Mouse (Mus musculus) midbrain, postnatal 0 days (tissue): ENCODE data around the gene Hivep3. TPM values are rescaled to one million over a fixed set of nuclear protein-coding genes. Genes with fewer than 3 reads are reported as not detected.

Source experiments
- ATAC-seq: fragments of 200-750 bp; cut with Nextera tagmentation; 2 replicates; pipeline ENCODE4 v1.8.0; 2017; ENCODE audit warnings: moderate number of reproducible peaks, mild to moderate bottlenecking, moderate TSS enrichment, moderate library complexity; ENCODE audit not compliant: low FRiP score
- DNase-seq: peaks from one replicate; pipeline ENCODE4 v3.0.0-alpha.2; 2015; ENCODE audit warnings: low spot score
- H3K27ac ChIP-seq: fragments of 300-500 bp; sonication (generic); 2 replicates; pipeline ENCODE4 v1.5.1; 2014; ENCODE audit warnings: low read depth, mild to moderate bottlenecking, low read length, mixed read lengths
- H3K27me3 ChIP-seq: fragments of 300-500 bp; sonication (generic); 2 replicates; pipeline ENCODE4 v1.6.1; 2014; ENCODE audit warnings: low read length, control low read depth, mixed read lengths; ENCODE audit not compliant: insufficient read depth
- H3K36me3 ChIP-seq: fragments of 300-500 bp; sonication (generic); 2 replicates; pipeline ENCODE4 v1.6.1; 2014; ENCODE audit warnings: low read length, control low read depth, mixed read lengths; ENCODE audit not compliant: insufficient read depth
- H3K4me1 ChIP-seq: fragments of 300-500 bp; sonication (generic); 2 replicates; pipeline ENCODE4 v1.6.1; 2014; ENCODE audit warnings: mild to moderate bottlenecking, control low read depth, antibody characterized with exemption, low read length, mixed read lengths; ENCODE audit not compliant: insufficient read depth
- H3K4me2 ChIP-seq: fragments of 300-500 bp; sonication (generic); 2 replicates; pipeline ENCODE4 v1.6.1; 2014; ENCODE audit warnings: low read depth, mild to moderate bottlenecking, low read length, mixed read lengths; ENCODE audit not compliant: poor library complexity, severe bottlenecking
- H3K4me3 ChIP-seq: fragments of 300-500 bp; sonication (generic); 2 replicates; pipeline ENCODE4 v1.5.1; 2014; ENCODE audit warnings: low read depth, mild to moderate bottlenecking, low read length, moderate library complexity
- H3K9ac ChIP-seq: fragments of 300-500 bp; sonication (generic); replicated peaks from 2 replicates; pipeline ENCODE4 v1.6.1; 2014; ENCODE audit warnings: mild to moderate bottlenecking, low read length, moderate library complexity, mixed read lengths; ENCODE audit not compliant: poor library complexity, severe bottlenecking
- H3K9me3 ChIP-seq: fragments of 300-500 bp; sonication (generic); 2 replicates; pipeline ENCODE4 v1.6.1; 2016; ENCODE audit warnings: low read length, control low read depth
- CTCF ChIP-seq: IDR thresholded peaks from 2 replicates; pipeline ENCODE4 v1.5.1; 2016; ENCODE audit warnings: antibody characterized with exemption, mild to moderate bottlenecking
- WGBS: fragments of 180-500 bp; shearing (Covaris S2); extraction: QIAGEN DNeasy Blood & Tissue Kit; methylation state at CpG from one replicate; pipeline ENCODE4 v1.1.7; 2014; 5-methylcytosine and 5-hydroxymethylcytosine counted together
- polyA plus RNA-seq: library from polyadenylated mRNA; unstranded; fragments of >200 nt; fragmentation: Nextera tagmentation; extraction: Ambion mirVana; gene quantifications from 2 replicates; pipeline ENCODE4 v1.2.1, GENCODE M21; 2015
- total RNA-seq: library from RNA; depleted of rRNA; stranded (reverse); fragments of >200 nt; gene quantifications from 2 replicates; pipeline ENCODE4 v1.2.3, GENCODE M21; 2014

Hivep3 gene
- total and polyA plus RNA-seq, 2 experiments from 2014 or later = 16.5 to 18.3 TPM

GRCm38 (mm10) chr4:120058157-120058556 is 324.6 kb downstream of the Hivep3 start:
- ATAC-seq (no peak), DNase-seq (no peak)
- Histone ChIP-seq H3K4me2 (no peak overlapping the region), H3K4me3 (no peak overlapping the region), H3K9me3 (no peaks in the 10 kb centered on the region), H3K4me1 (no peaks in the 10 kb centered on the region), H3K9ac (no peak overlapping the region), H3K27me3 (no peaks in the 10 kb centered on the region), H3K27ac (no peak overlapping the region), H3K36me3 (no peaks in the 10 kb centered on the region)
- TF ChIP-seq CTCF = no peak
- WGBS = 84% methylated on average over 3 of the region's 3 CpGs

- no peak for DNase-seq
Observed at GRCm38 (mm10) chr4:120058794-120059193, 325.2 kb downstream of the Hivep3 start.

GRCm38 (mm10) chr4:120061727-120062126 is 328.1 kb downstream of the Hivep3 start:
- H3K4me3 ChIP-seq = no peak overlapping the region
- TF ChIP-seq CTCF = no peak
- DNase-seq (no peak), ATAC-seq (no peak)
- no peaks in the 10 kb centered on the region for H3K36me3 ChIP-seq
- H3K9me3 ChIP-seq = no peaks in the 10 kb centered on the region
- no peaks in the 10 kb centered on the region for H3K27me3 ChIP-seq
- H3K4me2 ChIP-seq = no peak overlapping the region
- 96% methylated on average over 6 of the region's 6 CpGs for WGBS
- H3K9ac ChIP-seq = no peak overlapping the region
- no peak overlapping the region for H3K27ac ChIP-seq
- no peaks in the 10 kb centered on the region for H3K4me1 ChIP-seq

More at GRCm38 (mm10) chr4:120058794-120059193, 325.2 kb downstream of the Hivep3 start:
- Histone ChIP-seq H3K4me3 (no peak overlapping the region), H3K36me3 (no peaks in the 10 kb centered on the region), H3K27me3 (no peaks in the 10 kb centered on the region), H3K27ac (no peak overlapping the region), H3K4me1 (no peaks in the 10 kb centered on the region), H3K9ac (no peak overlapping the region), H3K4me2 (no peak overlapping the region), H3K9me3 (no peaks in the 10 kb centered on the region)
- no peak for ATAC-seq
- TF ChIP-seq CTCF = no peak
- WGBS = 84% methylated on average over 10 of the region's 10 CpGs

- no peak for TF ChIP-seq CTCF
- Histone ChIP-seq H3K4me3 (no peak overlapping the region), H3K4me1 (no peaks in the 10 kb centered on the region), H3K4me2 (no peak overlapping the region), H3K27me3 (no peaks in the 10 kb centered on the region), H3K9me3 (no peaks in the 10 kb centered on the region), H3K9ac (no peak overlapping the region), H3K36me3 (no peaks in the 10 kb centered on the region), H3K27ac (no peak overlapping the region)
- no peak for DNase-seq
- no peak for ATAC-seq
- 89% methylated on average over 6 of the region's 6 CpGs for WGBS
Observed at GRCm38 (mm10) chr4:120062198-120062597, 328.6 kb downstream of the Hivep3 start.

GRCm38 (mm10) chr4:120062754-120063153 is 329.2 kb downstream of the Hivep3 start:
- no peaks in the 10 kb centered on the region for H3K36me3 ChIP-seq
- no peaks in the 10 kb centered on the region for H3K27me3 ChIP-seq
- H3K4me3 ChIP-seq = no peak overlapping the region
- no peak overlapping the region for H3K27ac ChIP-seq
- ATAC-seq (no peak), DNase-seq (no peak)
- no peak for TF ChIP-seq CTCF
- no peaks in the 10 kb centered on the region for H3K4me1 ChIP-seq
- no peak overlapping the region for H3K4me2 ChIP-seq
- H3K9ac ChIP-seq = no peak overlapping the region
- no peaks in the 10 kb centered on the region for H3K9me3 ChIP-seq
- 90% methylated on average over 11 of the region's 11 CpGs for WGBS

- ATAC-seq (no peak), DNase-seq (no peak)
- Histone ChIP-seq H3K9me3 (no peaks in the 10 kb centered on the region), H3K4me1 (no peaks in the 10 kb centered on the region), H3K27ac (no peak overlapping the region), H3K4me3 (no peak overlapping the region), H3K4me2 (no peak overlapping the region), H3K9ac (no peak overlapping the region), H3K27me3 (no peaks in the 10 kb centered on the region), H3K36me3 (no peaks in the 10 kb centered on the region)
- 88% methylated on average over 20 of the region's 20 CpGs for WGBS
- TF ChIP-seq CTCF = no peak
Observed at GRCm38 (mm10) chr4:120063353-120064124, 330.0 kb downstream of the Hivep3 start.
